ENCODE assay signal across 8 mouse cellular contexts in the genomic region with DNA sequence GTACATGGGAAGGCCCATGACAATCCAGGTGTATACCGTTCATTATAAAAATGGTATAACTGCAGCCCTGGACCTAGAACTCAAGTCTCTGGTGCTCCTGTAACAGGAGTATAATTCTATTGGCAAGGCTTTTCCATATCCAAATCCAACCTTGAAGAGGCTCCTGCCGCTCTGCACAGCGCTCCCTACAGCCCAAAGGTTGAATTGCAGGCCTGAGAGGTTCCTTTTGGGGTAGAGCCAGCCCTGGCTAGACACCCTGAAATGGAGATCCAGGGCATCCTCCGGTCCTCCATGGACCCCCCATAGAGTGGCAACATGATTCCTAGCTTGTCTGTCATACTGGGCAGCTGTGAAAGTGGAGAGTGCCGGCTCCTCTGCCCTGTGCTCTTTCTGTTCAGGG. TPM values are rescaled to one million over a fixed set of nuclear protein-coding genes. Genes with fewer than 3 reads are reported as not detected.
DNase-seq lines count a peak whose midpoint lies in the region; ATAC-seq and TF ChIP-seq lines count a peak whose summit lies in the region.

No protein-coding gene starts in this region.

- 0 out of 2 replicates have a peak, but pooled peaks have one; percentile 48 for ATAC-seq in neural tube, embryonic 13.5 days (ENCODE audit: low read depth)

- H3K4me3 ChIP-seq in left cerebral cortex, adult 2 months: no peak overlapping the region
- peak overlapping the region; percentile 38; the same call in 1 of the 2 replicates for H3K4me3 ChIP-seq in embryonic facial prominence, embryonic 10.5 days
- H3K4me3 ChIP-seq in neural tube, embryonic 13.5 days: no peak overlapping the region

- DNase-seq in left cerebral cortex, adult 2 months (ENCODE audit: extremely low spot score in 1 of 2, low spot score in 2 of 2): no peak
- no peak for DNase-seq in left cerebral cortex, adult 9 months (ENCODE audit: low spot score in 2 of 2)
- peak; percentile 59 for DNase-seq in embryonic facial prominence, embryonic 10.5 days (ENCODE audit: low spot score)
- peak; percentile 11 for DNase-seq in induced T-regulatory cell, adult 2 months (ENCODE audit: low read depth)
- DNase-seq in T-cell, adult 2 months (ENCODE audit: low spot score): no peak
- DNase-seq in urinary bladder, postnatal 4 days (ENCODE audit: low spot score in 2 of 2): no peak
- no peak for DNase-seq in layer of hippocampus, adult 9-11 months

- peaks cover 54% of the 10 kb centered on the region for H3K27me3 ChIP-seq in embryonic facial prominence, embryonic 10.5 days (replicated peaks; ENCODE audit: low read depth, poor library complexity, severe bottlenecking)
- H3K27me3 ChIP-seq in neural tube, embryonic 13.5 days: no peaks in the 10 kb centered on the region

- intact Hi-C loops in left cerebral cortex, adult 2 months (cut with DNase I): no loop called here

- H3K9me3 ChIP-seq in embryonic facial prominence, embryonic 10.5 days: no peaks in the 10 kb centered on the region
- H3K9me3 ChIP-seq in neural tube, embryonic 13.5 days: no peaks in the 10 kb centered on the region

- H3K36me3 ChIP-seq in embryonic facial prominence, embryonic 10.5 days (replicated peaks): no peaks in the 10 kb centered on the region
- no peaks in the 10 kb centered on the region for H3K36me3 ChIP-seq in neural tube, embryonic 13.5 days

- no peak overlapping the region for H3K27ac ChIP-seq in left cerebral cortex, adult 2 months
- peak overlapping the region; percentile 81 for H3K27ac ChIP-seq in embryonic facial prominence, embryonic 10.5 days (replicated peaks)
- peak overlapping the region; percentile 93 for H3K27ac ChIP-seq in neural tube, embryonic 13.5 days (replicated peaks)

- peaks cover 50% of the 10 kb centered on the region for H3K4me1 ChIP-seq in embryonic facial prominence, embryonic 10.5 days
- peaks cover 63% of the 10 kb centered on the region for H3K4me1 ChIP-seq in neural tube, embryonic 13.5 days (replicated peaks)

- 30% methylated on average over 5 of the region's 5 CpGs for WGBS in embryonic facial prominence, embryonic 10.5 days
- WGBS in neural tube, embryonic 13.5 days: 28% methylated on average over 5 of the region's 5 CpGs

- peak; percentile 28 for TF ChIP-seq CTCF in left cerebral cortex, adult 2 months (IDR thresholded peaks at IDR 0.05)

- peak overlapping the region; percentile 18 for H3K4me2 ChIP-seq in neural tube, embryonic 13.5 days

- H3K9ac ChIP-seq in neural tube, embryonic 13.5 days: 0 out of 2 replicates have a peak overlapping the region, but pooled peaks have one; percentile 27

RNA-seq across cellular contexts. Expression of a gene that starts 54.8 kb away (rescaled TPM):
- 10 to 100 TPM; 35.3 to 35.6 TPM for total RNA-seq in left cerebral cortex, adult 2 months (2021)
- 37.9 and 39.3 TPM in 2 replicates for polyA plus RNA-seq in embryonic facial prominence, embryonic 10.5 days (2016; fragmentation: Nextera tagmentation; extraction: Ambion mirVana)
- 43.4 and 44.4 TPM in 2 replicates for polyA plus RNA-seq in neural tube, embryonic 13.5 days (2015; fragmentation: Nextera tagmentation; extraction: Ambion mirVana)

Comparison
In these comparisons a context has a peak if more than half of its experiments do, and no peak if none do; other contexts are left out.
1. DNase-seq: peak in embryonic facial prominence, embryonic 10.5 days (single experiment) and induced T-regulatory cell, adult 2 months (single experiment); none in left cerebral cortex, adult 2 months (0 of 2), left cerebral cortex, adult 9 months (0 of 2), T-cell, adult 2 months (single experiment), urinary bladder, postnatal 4 days (0 of 2) and layer of hippocampus, adult 9-11 months (single experiment).